Mouse (Mus musculus) skeletal muscle tissue, adult 2 months (tissue): ENCODE results near the gene Xbp1.
"Not testable (repeated sequence)": the region's sequence is repeated elsewhere in the genome, so short reads cannot be mapped to it uniquely, and the experiment has no call there.

ENCODE experiments used
- DNase-seq: peaks from one replicate; pipeline ENCODE4 v3.0.0-alpha.2; 2012; ENCODE audit warnings: low read depth, low spot score

The Xbp1 gene

GRCm38 (mm10) chr11:5528841-5529240 lies 8.4 kb downstream of the Xbp1 start:
- no peak for DNase-seq

- DNase-seq = no peak
Measured at GRCm38 (mm10) chr11:5530172-5530571, 9.7 kb downstream of the Xbp1 start.

GRCm38 (mm10) chr11:5530717-5531116 lies 10.3 kb downstream of the Xbp1 start:
- no peak for DNase-seq

DNA sequence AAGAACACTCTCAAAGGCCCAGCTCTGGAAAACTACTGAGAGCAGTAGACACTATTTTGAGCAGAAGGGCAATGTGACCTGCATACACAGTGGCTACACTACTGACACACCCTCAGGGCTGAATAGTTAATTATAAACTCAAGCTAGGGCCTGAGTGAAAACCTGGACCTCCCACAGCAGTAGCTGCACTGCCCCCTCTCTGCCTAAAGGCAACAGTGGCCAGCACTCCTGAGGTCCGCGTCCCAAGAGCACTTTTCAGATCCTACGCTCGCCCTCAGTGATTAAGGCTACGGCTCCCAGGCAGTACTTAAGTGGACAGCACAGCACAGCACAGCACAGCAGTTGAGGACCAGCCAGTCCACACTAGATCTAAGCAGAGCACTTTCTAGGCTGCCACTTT lies 12.6 kb downstream of the Xbp1 start:
- peak; percentile 30 for DNase-seq

DNA sequence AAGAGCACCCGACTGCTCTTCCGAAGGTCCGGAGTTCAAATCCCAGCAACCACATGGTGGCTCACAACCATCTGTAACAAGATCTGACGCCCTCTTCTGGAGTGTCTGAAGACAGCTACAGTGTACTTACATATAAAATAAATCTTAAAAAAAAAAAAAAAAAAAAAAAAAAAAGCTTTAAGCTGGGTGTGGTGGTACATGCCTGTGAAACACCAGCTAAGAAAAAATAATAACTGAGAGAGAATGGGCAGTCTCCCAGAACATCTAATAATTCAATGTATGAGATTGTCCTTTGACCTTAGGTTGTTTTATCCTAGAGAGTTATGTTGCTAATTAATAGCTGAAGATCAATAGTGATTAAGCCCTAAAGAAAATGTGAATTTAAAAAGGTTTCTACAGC lies 17.0 kb downstream of the Xbp1 start:
- not testable (repeated sequence) for DNase-seq

GRCm38 (mm10) chr11:5540331-5540730 lies 19.9 kb downstream of the Xbp1 start:
- DNase-seq = no peak

- DNase-seq = no peak
Measured at GRCm38 (mm10) chr11:5541230-5541798, 20.9 kb downstream of the Xbp1 start.

DNA sequence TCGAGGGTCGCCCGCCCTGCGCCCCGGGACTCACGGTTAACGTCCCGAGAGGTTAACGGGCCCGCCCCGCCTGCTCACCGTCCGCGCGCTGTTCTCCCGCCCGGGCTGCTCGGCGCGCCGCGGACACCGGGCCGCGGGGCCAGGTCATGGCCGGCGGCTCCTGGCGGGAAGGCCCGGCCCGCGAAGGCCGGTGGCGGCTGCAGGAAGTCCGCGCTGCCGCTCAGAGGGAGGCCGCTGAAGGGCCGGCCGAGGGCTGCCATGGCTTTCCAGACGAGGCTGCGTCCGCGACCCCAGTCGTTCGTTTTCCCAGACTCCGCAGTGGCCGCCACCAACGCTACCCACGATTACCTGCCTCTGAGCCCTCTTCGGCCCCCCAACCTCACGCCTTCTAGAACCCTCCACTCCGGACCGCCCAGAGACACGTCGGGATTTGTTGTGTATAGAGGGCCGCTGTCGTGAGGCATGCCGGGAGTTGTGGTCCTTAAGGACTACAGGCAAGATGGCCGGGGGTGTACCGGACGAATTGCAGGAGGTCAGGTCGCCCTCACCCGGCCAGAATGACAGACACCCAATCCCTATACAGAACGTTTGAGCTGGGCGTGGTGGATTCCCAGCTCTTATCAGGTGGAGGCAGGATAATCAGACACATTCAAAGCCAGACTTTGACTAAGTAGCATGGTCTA lies 21.5 kb downstream of the Xbp1 start, which contains the start of gene Ccdc117:
Gene Ccdc117 (minus strand): TSS at position 389 of the 683 bp plus-strand sequence.
- DNase-seq = peak; percentile 91

GRCm38 (mm10) chr11:5542482-5543185 lies 22.2 kb downstream of the Xbp1 start:
- no peak for DNase-seq

DNA sequence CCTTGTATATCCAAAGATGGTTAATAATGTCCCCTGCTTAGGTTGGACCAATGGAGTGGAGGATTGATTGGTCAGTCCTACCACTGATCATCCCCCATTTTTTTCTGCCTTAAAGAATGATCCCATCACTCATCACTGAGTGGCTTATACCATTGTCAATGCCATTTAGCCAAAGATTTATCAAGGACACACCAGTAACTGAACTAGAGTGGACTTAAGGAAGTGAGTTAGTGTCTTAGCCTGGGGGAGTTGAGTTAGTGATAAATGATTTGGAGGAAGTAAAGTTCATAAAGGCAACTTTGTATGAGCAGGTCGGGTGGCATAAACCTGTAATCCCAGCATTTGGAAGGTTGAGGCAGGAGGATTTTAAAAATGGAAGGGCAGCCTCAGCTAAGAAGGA lies 22.8 kb downstream of the Xbp1 start:
- no peak for DNase-seq

- not testable (repeated sequence) for DNase-seq
Measured at GRCm38 (mm10) chr11:5544709-5545108, 24.2 kb downstream of the Xbp1 start.

- DNase-seq = no peak
Measured at GRCm38 (mm10) chr11:5545457-5545856, 25.0 kb downstream of the Xbp1 start.

GRCm38 (mm10) chr11:5546693-5547092 lies 26.2 kb downstream of the Xbp1 start:
- no peak for DNase-seq

- no peak for DNase-seq
Measured at GRCm38 (mm10) chr11:5551430-5551829, 31.0 kb downstream of the Xbp1 start.

DNA sequence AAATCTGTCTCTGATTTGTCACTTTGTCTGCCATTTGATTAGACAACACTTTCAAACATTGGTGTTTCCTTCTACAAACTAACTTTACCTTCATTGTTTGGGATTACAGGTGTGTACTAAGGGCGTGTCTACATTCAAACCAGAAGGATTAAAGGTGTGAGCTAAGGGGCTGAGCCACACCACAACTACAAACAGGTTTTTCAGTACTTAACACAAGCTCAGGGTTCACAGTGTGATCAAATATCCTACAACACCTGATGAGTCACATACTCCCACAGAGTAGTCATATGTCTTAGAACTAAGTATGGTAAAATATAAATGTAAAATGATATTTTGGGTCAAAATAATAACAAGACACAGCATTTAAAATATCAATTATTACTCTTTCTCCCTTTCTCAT lies 31.5 kb downstream of the Xbp1 start:
- DNase-seq = no peak

DNA sequence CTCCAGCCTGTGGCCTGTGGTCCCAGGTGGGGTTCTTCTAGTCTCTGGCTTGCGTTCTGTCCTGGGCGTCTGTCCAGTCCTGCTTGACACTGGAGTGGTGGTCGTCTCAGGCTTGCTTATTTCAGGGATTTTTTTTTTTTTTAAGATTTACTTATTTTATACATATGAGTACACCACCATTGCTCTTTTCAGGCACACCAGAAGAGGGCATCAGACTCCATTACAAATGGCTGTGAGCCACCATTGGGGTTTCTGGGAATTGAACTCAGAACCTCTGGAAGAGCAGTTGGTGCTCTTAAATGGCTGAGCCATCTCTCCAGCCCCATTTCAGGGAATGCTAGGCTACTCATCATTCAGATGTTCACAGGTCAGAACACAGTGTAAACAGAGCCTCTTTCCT lies 39.8 kb downstream of the Xbp1 start:
- no peak for DNase-seq

DNA sequence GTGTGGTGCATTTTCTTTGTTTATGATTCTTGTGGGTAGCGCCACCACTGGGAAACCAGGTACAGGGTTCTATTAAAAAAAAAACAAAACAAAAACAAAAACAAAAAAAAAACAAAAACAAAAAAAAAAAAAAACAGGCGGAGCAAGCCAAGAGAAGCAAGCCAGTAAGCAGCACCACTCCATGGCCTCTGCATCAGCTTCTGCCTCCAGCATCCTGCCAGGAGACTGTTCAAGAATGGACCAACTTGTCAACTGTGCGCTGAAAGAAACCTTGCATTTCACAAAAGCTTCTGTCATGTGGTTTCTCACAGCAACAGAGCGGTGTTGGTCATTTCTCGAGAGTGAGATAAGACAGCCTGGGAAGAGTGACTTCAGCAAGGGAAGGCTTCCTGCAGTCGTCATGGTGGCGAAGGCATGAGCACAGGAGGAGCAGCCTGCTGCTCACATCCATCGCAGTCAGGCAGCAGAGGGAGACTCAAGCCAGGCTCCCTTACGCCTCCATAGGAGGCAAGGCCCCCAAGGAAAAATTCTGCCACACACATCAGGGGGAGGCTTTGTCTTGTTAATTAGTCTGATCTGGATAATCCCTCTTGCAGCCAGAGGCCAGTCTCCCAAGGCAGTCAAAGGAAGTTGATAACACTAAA lies 42.3 kb downstream of the Xbp1 start:
- DNase-seq = no peak

GRCm38 (mm10) chr11:5563898-5564297 lies 43.4 kb downstream of the Xbp1 start:
- DNase-seq = no peak

DNA sequence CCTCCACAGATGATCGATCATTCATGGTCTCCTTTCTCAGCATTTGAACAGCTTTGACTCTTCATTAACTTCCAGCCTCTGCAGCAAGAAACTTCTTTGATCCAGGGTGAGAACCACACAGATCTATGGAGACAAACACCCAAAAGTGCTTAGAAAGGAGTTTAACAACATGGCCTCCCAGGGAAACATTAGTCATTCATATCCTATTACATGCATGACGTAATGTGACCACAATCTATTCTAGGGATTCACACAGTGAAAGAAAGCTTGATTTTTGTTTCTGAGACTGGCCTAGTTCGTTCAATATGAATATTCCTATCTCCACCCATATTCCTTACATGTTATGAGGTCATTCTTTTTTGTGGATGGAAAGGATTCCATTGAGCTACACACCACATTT lies 45.1 kb downstream of the Xbp1 start:
- no peak for DNase-seq

DNA sequence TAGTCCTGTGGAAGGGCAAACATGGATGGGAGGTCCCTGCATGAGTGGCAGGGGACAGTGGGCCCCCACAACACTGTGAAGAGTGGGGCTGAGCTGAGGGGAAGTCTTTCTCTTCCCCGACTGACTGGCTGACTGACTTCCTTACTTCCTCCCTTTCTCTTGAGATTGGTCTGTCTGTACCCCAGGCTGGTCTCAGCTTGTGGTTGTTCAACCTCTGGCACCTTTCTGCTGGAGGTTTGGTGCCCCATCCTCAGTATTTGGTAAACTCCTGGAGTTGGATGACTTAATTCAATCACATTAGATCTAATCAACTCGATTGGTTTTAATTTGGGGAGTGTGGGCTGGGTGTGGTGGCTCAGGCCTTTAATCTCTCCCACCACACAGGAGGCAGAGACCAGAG lies 46.0 kb downstream of the Xbp1 start:
- DNase-seq = no peak

- DNase-seq = no peak
Measured at GRCm38 (mm10) chr11:5567654-5568053, 47.2 kb downstream of the Xbp1 start.

DNA sequence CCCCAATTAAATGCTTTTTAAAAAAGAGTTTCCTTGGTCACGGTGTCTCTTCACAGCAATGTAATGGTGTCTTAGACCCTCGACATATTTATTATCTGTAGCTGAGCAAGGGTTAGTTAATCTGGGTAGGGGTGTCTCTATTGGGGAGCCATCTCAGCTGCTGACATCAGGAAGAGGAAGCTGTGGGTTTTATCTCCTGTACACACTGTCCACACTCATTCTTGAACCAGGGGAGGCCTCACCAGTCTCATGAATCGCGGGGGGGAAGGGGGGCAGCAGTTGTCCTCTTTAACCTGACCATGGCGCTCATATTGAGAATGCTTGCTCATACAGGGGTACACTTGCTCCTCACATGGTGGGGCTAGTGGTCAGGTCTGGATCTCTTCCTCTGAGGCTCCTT lies 47.6 kb downstream of the Xbp1 start:
- no peak for DNase-seq
